Mouse (Mus musculus) MEL (cell line): ENCODE measurements around the gene Atp8b2. TPM values are rescaled to one million over a fixed set of nuclear protein-coding genes. Genes with fewer than 3 reads are reported as not detected.
A peak's percentile ranks its signal among the peaks of the same experiment; 100 is the strongest.

Source experiments
- DNase-seq: peaks from one replicate; pipeline ENCODE4 v3.0.0; 2011; ENCODE audit warnings: low read depth, low spot score
- H3K27ac ChIP-seq: 2 replicates; pipeline ENCODE4 v1.5.1; 2012; ENCODE audit warnings: low read depth, mild to moderate bottlenecking, control low read depth, low read length, moderate library complexity; ENCODE audit not compliant: control insufficient read depth
- H3K27me3 ChIP-seq, 2 experiments: fragments of 150-350 bp in 1 of 2; sonication (generic) in 1 of 2; 2 replicates each; pipeline ENCODE4 v1.6.1; 2012; ENCODE audit warnings: low read length in 2 of 2, mild to moderate bottlenecking in 2 of 2, improper control_type of control experiment in 1 of 2, moderate library complexity in 1 of 2; ENCODE audit not compliant: insufficient read depth in 2 of 2, control insufficient read depth in 1 of 2
- H3K36me3 ChIP-seq, 2 experiments: 2 replicates each; pipeline ENCODE4 v1.6.1; 2012 to 2014; ENCODE audit warnings: low read length in 2 of 2, improper control_type of control experiment in 1 of 2, inconsistent platforms in 1 of 2, mild to moderate bottlenecking in 1 of 2; ENCODE audit not compliant: insufficient read depth in 2 of 2, control insufficient read depth in 1 of 2
- H3K4me1 ChIP-seq, 2 experiments: fragments of 150-350 bp in 1 of 2; sonication (generic) in 1 of 2; 2 replicates each; pipeline ENCODE4 v1.6.1; 2012; ENCODE audit warnings: low read length in 2 of 2, improper control_type of control experiment in 1 of 2, mild to moderate bottlenecking in 1 of 2; ENCODE audit not compliant: insufficient read depth in 2 of 2, control insufficient read depth in 1 of 2
- H3K4me3 ChIP-seq, 2 experiments: fragments of 150-350 bp in 1 of 2; sonication (generic) in 1 of 2; 2 replicates each; pipeline ENCODE4 v1.5.1; 2012; ENCODE audit warnings: low read depth in 2 of 2, low read length in 2 of 2, mild to moderate bottlenecking in 2 of 2, moderate library complexity in 2 of 2, control low read depth in 1 of 2, improper control_type of control experiment in 1 of 2; ENCODE audit not compliant: control insufficient read depth in 1 of 2, insufficient read depth in 1 of 2
- H3K79me2 ChIP-seq: 2 replicates; pipeline ENCODE4 v1.6.1; 2012; ENCODE audit warnings: mild to moderate bottlenecking, low read length, moderate library complexity; ENCODE audit not compliant: control insufficient read depth, poor library complexity, insufficient read depth
- H3K9ac ChIP-seq: 2 replicates; pipeline ENCODE4 v1.6.1; 2012; ENCODE audit warnings: low read depth, mild to moderate bottlenecking, control low read depth, low read length, moderate library complexity; ENCODE audit not compliant: control insufficient read depth, poor library complexity, severe bottlenecking
- H3K9me3 ChIP-seq: fragments of 150-350 bp; sonication (generic); replicated peaks from 2 replicates; pipeline ENCODE4 v1.6.1; 2012; ENCODE audit warnings: mild to moderate bottlenecking, low read length, improper control_type of control experiment, moderate library complexity; ENCODE audit not compliant: insufficient read depth
- CHD2 ChIP-seq: IDR thresholded peaks from 2 replicates; pipeline ENCODE4 v1.6.1; 2011; ENCODE audit warnings: low read length, improper control_type of control experiment
- CTCF ChIP-seq, 3 experiments: IDR thresholded peaks in 2 of 3; conservative IDR thresholded peaks in 1 of 3; 2 replicates each; pipeline ENCODE4 v1.5.1; 2011 to 2012; ENCODE audit warnings: low read length in 3 of 3, low read depth in 2 of 3, mild to moderate bottlenecking in 2 of 3, improper control_type of control experiment in 1 of 3, inconsistent platforms in 1 of 3, mixed read lengths in 1 of 3, moderate library complexity in 1 of 3; ENCODE audit not compliant: control insufficient read depth in 1 of 3, insufficient read depth in 1 of 3, poor library complexity in 1 of 3, severe bottlenecking in 1 of 3
- EP300 ChIP-seq, 2 experiments: IDR thresholded peaks; 2 replicates each; pipeline ENCODE4 v1.6.1; 2011; ENCODE audit warnings: improper control_type of control experiment in 2 of 2, low read length in 2 of 2, low read depth in 1 of 2, mild to moderate bottlenecking in 1 of 2
- ETS1 ChIP-seq: IDR thresholded peaks from 2 replicates; pipeline ENCODE4 v1.6.1; 2012; ENCODE audit warnings: low read depth, mild to moderate bottlenecking, inconsistent platforms, low read length, improper control_type of control experiment, moderate library complexity
- GABPA ChIP-seq: IDR thresholded peaks from 2 replicates; pipeline ENCODE4 v1.6.1; 2012; ENCODE audit warnings: low read depth, mild to moderate bottlenecking, inconsistent platforms, low read length, improper control_type of control experiment, moderate library complexity
- GATA1 ChIP-seq: IDR thresholded peaks from 2 replicates; pipeline ENCODE4 v1.6.1; 2011; ENCODE audit warnings: low read depth, low read length, improper control_type of control experiment
- HCFC1 ChIP-seq: IDR thresholded peaks from 2 replicates; pipeline ENCODE4 v1.6.1; 2012; ENCODE audit warnings: low read depth, mild to moderate bottlenecking, inconsistent platforms, low read length, improper control_type of control experiment, moderate library complexity
- JUND ChIP-seq: IDR thresholded peaks from 2 replicates; pipeline ENCODE4 v1.6.1; 2011; ENCODE audit warnings: low read depth, mild to moderate bottlenecking, improper control_type of control experiment, low read length
- MAFK ChIP-seq: IDR thresholded peaks from 2 replicates; pipeline ENCODE4 v1.6.1; 2011; ENCODE audit warnings: low read depth, mild to moderate bottlenecking, low read length, improper control_type of control experiment, borderline replicate concordance
- MAX ChIP-seq: IDR thresholded peaks from 2 replicates; pipeline ENCODE4 v1.6.1; 2011; ENCODE audit warnings: low read length, improper control_type of control experiment
- MYB ChIP-seq: IDR thresholded peaks from 2 replicates; pipeline ENCODE4 v1.6.1; 2011; ENCODE audit warnings: mild to moderate bottlenecking, low read depth, low read length, improper control_type of control experiment
- NELFE ChIP-seq: IDR thresholded peaks from 2 replicates; pipeline ENCODE4 v1.6.1; 2011; ENCODE audit warnings: low read depth, low read length, improper control_type of control experiment
- POLR2A ChIP-seq, 2 experiments: IDR thresholded peaks; 2 replicates each; pipeline ENCODE4 v1.6.1; 2011 to 2012; ENCODE audit warnings: low read length in 2 of 2, mild to moderate bottlenecking in 2 of 2, control low read depth in 1 of 2, improper control_type of control experiment in 1 of 2, low read depth in 1 of 2, moderate library complexity in 1 of 2; ENCODE audit not compliant: control insufficient read depth in 1 of 2, insufficient read depth in 1 of 2, poor library complexity in 1 of 2
- POLR2AphosphoS5 ChIP-seq: IDR thresholded peaks from 2 replicates; pipeline ENCODE4 v1.6.1; 2012; ENCODE audit warnings: low read depth, borderline replicate concordance, mild to moderate bottlenecking, inconsistent platforms, low read length, moderate library complexity, mixed read lengths
- RAD21 ChIP-seq: IDR thresholded peaks from 2 replicates; pipeline ENCODE4 v1.6.1; 2011; ENCODE audit warnings: mild to moderate bottlenecking, low read depth, low read length, improper control_type of control experiment
- RCOR1 ChIP-seq: IDR thresholded peaks from 2 replicates; pipeline ENCODE4 v1.6.1; 2012; ENCODE audit warnings: low read depth, mild to moderate bottlenecking, inconsistent platforms, low read length, improper control_type of control experiment
- TCF12 ChIP-seq: IDR thresholded peaks from 2 replicates; pipeline ENCODE4 v1.6.1; 2014; ENCODE audit warnings: low read depth, mild to moderate bottlenecking, inconsistent platforms, low read length, improper control_type of control experiment, moderate library complexity
- USF1 ChIP-seq: IDR thresholded peaks from 2 replicates; pipeline ENCODE4 v1.6.1; 2014; ENCODE audit warnings: low read depth, mild to moderate bottlenecking, inconsistent platforms, low read length, improper control_type of control experiment, moderate library complexity
- ZC3H11A ChIP-seq: IDR thresholded peaks from 2 replicates; pipeline ENCODE4 v1.6.1; 2012; ENCODE audit warnings: low read depth, mild to moderate bottlenecking, inconsistent platforms, low read length, improper control_type of control experiment
- polyA plus RNA-seq, 2 experiments: library from polyadenylated mRNA; stranded (reverse) in 1 of 2; unstranded in 1 of 2; fragments of >175 nt in 1 of 2; fragments of >200 nt in 1 of 2; gene quantifications; 2 replicates each; pipeline versions ENCODE4 v1.2.1 to v1.2.4; 2012; ENCODE audit warnings: low replicate concordance in 2 of 2, low read depth in 1 of 2; ENCODE audit not compliant: insufficient read length in 2 of 2, insufficient read depth in 1 of 2, missing spikeins in 1 of 2
- total RNA-seq: library from RNA; depleted of rRNA; stranded (reverse); fragments of 300-350 nt; gene quantifications from 2 replicates; pipeline ENCODE4 v1.2.3, GENCODE M21; 2012

Gene Atp8b2
- total and polyA plus RNA-seq, 3 experiments, result 27.1 to 44.7 TPM; not detected in 1

- TF ChIP-seq EP300 (IDR thresholded peaks at IDR 0.05; ENCODE audit: low read depth in 1 of 2, low read length in 2 of 2) (peak in 1 of 2 experiments; percentile 27; a peak in 2 of 4 replicates), CTCF (IDR thresholded peaks at IDR 0.05 in 2 of 3, conservative IDR thresholded peaks at IDR 0.05 in 1 of 3; ENCODE audit: control insufficient read depth in 1 of 3, insufficient read depth in 1 of 3, low read depth in 2 of 3, low read length in 3 of 3, poor library complexity in 1 of 3, severe bottlenecking in 1 of 3) (peak in 1 of 3 experiments; percentile 42; a peak in 5 of 6 replicates), ZC3H11A (no peak), HCFC1 (no peak), MYB (no peak), MAFK (no peak), GABPA (no peak), GATA1 (no peak), POLR2AphosphoS5 (no peak), RCOR1 (no peak), POLR2A (IDR thresholded peaks at IDR 0.05; ENCODE audit: control insufficient read depth in 1 of 2, insufficient read depth in 1 of 2, low read depth in 1 of 2, low read length in 2 of 2, poor library complexity in 1 of 2) (no peak), NELFE (no peak), ETS1 (peak; percentile 67), MAX (peak; percentile 96), CHD2 (no peak)
Measured at GRCm38 (mm10) chr3:89912543-89913391, 50.5 kb downstream of the Atp8b2 start, which contains the start of gene Il6ra (continued).

GRCm38 (mm10) chr3:89912108-89912542 lies 51.2 kb downstream of the Atp8b2 start:
- Histone ChIP-seq H3K9ac (no peak overlapping the region), H3K27me3 (peaks cover 0 to 7% of the 10 kb centered on the region in 2 experiments; a peak in 2 of 4 replicates), H3K4me3 (peak overlapping the region in 1 of 2 experiments; percentile 52; a peak in 3 of 4 replicates), H3K27ac (no peak overlapping the region), H3K4me1 (peaks cover 0 to 19% of the 10 kb centered on the region in 2 experiments; a peak in 3 of 4 replicates), H3K36me3 (peaks cover 0 to 9% of the 10 kb centered on the region in 2 experiments; a peak in 2 of 4 replicates), H3K9me3 (no peaks in the 10 kb centered on the region), H3K79me2 (no peaks in the 10 kb centered on the region)
- TF ChIP-seq MAX, result no peak
- TF ChIP-seq RAD21, result no peak
- no peak for TF ChIP-seq JUND
- 0 out of 2 replicates have a peak, but pooled peaks have one; percentile 3 for TF ChIP-seq USF1
- TF ChIP-seq CHD2, result no peak
- no peak for TF ChIP-seq TCF12
- peak; percentile 46 for DNase-seq
